Mouse (Mus musculus): ENCODE measurements around the gene Dnm3. TPM values are rescaled to one million over a fixed set of nuclear protein-coding genes. Genes with fewer than 3 reads are reported as not detected.

Gene Dnm3
- polyA plus RNA-seq, 1 experiment from 2014 or later: 35.6 TPM

GRCm38 (mm10) chr1:162001328-162001727 is 476.5 kb downstream of the Dnm3 start:
- in situ Hi-C loops (cut with MboI; ENCODE audit: low pct_unique_long_range_greater_than_20kb): loop anchor here (5.0 kb wide), 2 partner anchors 96 to 311 kb away; no protein-coding TSS in a partner anchor
- H3K27me3 ChIP-seq: no peaks in the 10 kb centered on the region
- ATAC-seq: no peak
- CTCF ChIA-PET: interaction anchor here (0.9 to 3.0 kb wide), 2 partner anchors 10 to 93 kb away, joined by 3 to 13 read pairs; no protein-coding TSS in a partner anchor
- POLR2A ChIA-PET: no interaction called here
- DNase-seq (ENCODE audit: low read depth, low spot score): no peak
- no peak for TF ChIP-seq CTCF (IDR thresholded peaks at IDR 0.05)

GRCm38 (mm10) chr1:161999882-162000371 is 477.9 kb downstream of the Dnm3 start:
- CTCF ChIA-PET: interaction anchor here (0.8 to 5.0 kb wide), 19 partner anchors 9 to 334 kb away, joined by 3 to 24 read pairs (median 4); no protein-coding TSS in a partner anchor
- no peak for DNase-seq (ENCODE audit: low read depth, low spot score)
- ATAC-seq: peak; percentile 26
- TF ChIP-seq CTCF (IDR thresholded peaks at IDR 0.05): peak; percentile 74
- POLR2A ChIA-PET: no interaction called here
- in situ Hi-C loops (cut with MboI; ENCODE audit: low pct_unique_long_range_greater_than_20kb): loop anchor here (5.0 to 25.0 kb wide), 3 partner anchors 97 to 537 kb away; partner anchors contain the start of gene Mettl13
- H3K27me3 ChIP-seq: no peaks in the 10 kb centered on the region

GRCm38 (mm10) chr1:161999338-161999737 is 478.5 kb downstream of the Dnm3 start:
- CTCF ChIA-PET: interaction anchor here (1.0 to 5.0 kb wide), 13 partner anchors 8 to 335 kb away, joined by 3 to 24 read pairs (median 5); no protein-coding TSS in a partner anchor
- in situ Hi-C loops (cut with MboI; ENCODE audit: low pct_unique_long_range_greater_than_20kb): loop anchor here (25.0 kb wide), 1 partner anchor 538 kb away; the partner anchor contains the start of gene Mettl13
- ATAC-seq: no peak
- POLR2A ChIA-PET: no interaction called here
- no peak for DNase-seq (ENCODE audit: low read depth, low spot score)
- TF ChIP-seq CTCF (IDR thresholded peaks at IDR 0.05): no peak
- H3K27me3 ChIP-seq: no peaks in the 10 kb centered on the region

- TF ChIP-seq CTCF (IDR thresholded peaks at IDR 0.05): no peak
- no peak for ATAC-seq
- H3K27me3 ChIP-seq: no peaks in the 10 kb centered on the region
- POLR2A ChIA-PET: no interaction called here
- no peak for DNase-seq (ENCODE audit: low read depth, low spot score)
- in situ Hi-C loops (cut with MboI; ENCODE audit: low pct_unique_long_range_greater_than_20kb): loop anchor here (25.0 kb wide), 1 partner anchor 539 kb away; the partner anchor contains the start of gene Mettl13
- CTCF ChIA-PET: interaction anchor here (1.1 to 5.0 kb wide), 5 partner anchors 8 to 335 kb away, joined by 3 to 24 read pairs (median 7); no protein-coding TSS in a partner anchor
Measured at GRCm38 (mm10) chr1:161998781-161999180, 479.1 kb downstream of the Dnm3 start.

- ATAC-seq (no peak), DNase-seq (ENCODE audit: low read depth, low spot score) (no peak)
- TF ChIP-seq CTCF (IDR thresholded peaks at IDR 0.05): no peak
- in situ Hi-C loops (cut with MboI; ENCODE audit: low pct_unique_long_range_greater_than_20kb): loop anchor here (25.0 kb wide), 1 partner anchor 545 kb away; the partner anchor contains the start of gene Mettl13
- POLR2A ChIA-PET: no interaction called here
- CTCF ChIA-PET: interaction anchor here (3.5 kb wide), 1 partner anchor 8 kb away, joined by 13 read pairs; no protein-coding TSS in a partner anchor
- H3K27me3 ChIP-seq: no peaks in the 10 kb centered on the region
Measured at GRCm38 (mm10) chr1:161992389-161992788, 485.4 kb downstream of the Dnm3 start.

GRCm38 (mm10) chr1:161991846-161992245 is 486.0 kb downstream of the Dnm3 start:
- POLR2A ChIA-PET: no interaction called here
- H3K27me3 ChIP-seq: no peaks in the 10 kb centered on the region
- ATAC-seq (no peak), DNase-seq (ENCODE audit: low read depth, low spot score) (no peak)
- no peak for TF ChIP-seq CTCF (IDR thresholded peaks at IDR 0.05)
- in situ Hi-C loops (cut with MboI; ENCODE audit: low pct_unique_long_range_greater_than_20kb): loop anchor here (25.0 kb wide), 1 partner anchor 545 kb away; the partner anchor contains the start of gene Mettl13
- CTCF ChIA-PET: interaction anchor here (3.5 kb wide), 1 partner anchor 8 kb away, joined by 13 read pairs; no protein-coding TSS in a partner anchor

- DNase-seq (ENCODE audit: low read depth, low spot score): no peak
- no peaks in the 10 kb centered on the region for H3K27me3 ChIP-seq
- ChIA-PET POLR2A (interaction anchor here (0.7 kb wide), 1 partner anchor 272 kb away, joined by 3 read pairs; no protein-coding TSS in a partner anchor), CTCF (interaction anchor here (3.5 kb wide), 1 partner anchor 9 kb away, joined by 13 read pairs; no protein-coding TSS in a partner anchor)
- TF ChIP-seq CTCF (IDR thresholded peaks at IDR 0.05): no peak
- in situ Hi-C loops (cut with MboI; ENCODE audit: low pct_unique_long_range_greater_than_20kb): loop anchor here (25.0 kb wide), 1 partner anchor 546 kb away; the partner anchor contains the start of gene Mettl13
- no peak for ATAC-seq
Measured at GRCm38 (mm10) chr1:161990684-161991578, 486.9 kb downstream of the Dnm3 start.

- DNase-seq (ENCODE audit: low read depth, low spot score) (no peak), ATAC-seq (no peak)
- CTCF ChIA-PET: interaction anchor here (1.2 to 1.6 kb wide), 2 partner anchors 8 to 16 kb away, joined by 3 to 10 read pairs; no protein-coding TSS in a partner anchor
- POLR2A ChIA-PET: no interaction called here
- no peaks in the 10 kb centered on the region for H3K27me3 ChIP-seq
- TF ChIP-seq CTCF (IDR thresholded peaks at IDR 0.05): no peak
- in situ Hi-C loops (cut with MboI; ENCODE audit: low pct_unique_long_range_greater_than_20kb): loop anchor here (25.0 kb wide), 1 partner anchor 553 kb away; the partner anchor contains the start of gene Mettl13
Measured at GRCm38 (mm10) chr1:161983979-161984566, 493.8 kb downstream of the Dnm3 start.

GRCm38 (mm10) chr1:161983451-161983850 is 494.4 kb downstream of the Dnm3 start:
- no peak for TF ChIP-seq CTCF (IDR thresholded peaks at IDR 0.05)
- ATAC-seq: no peak
- no peak for DNase-seq (ENCODE audit: low read depth, low spot score)
- in situ Hi-C loops (cut with MboI; ENCODE audit: low pct_unique_long_range_greater_than_20kb): loop anchor here (25.0 kb wide), 1 partner anchor 554 kb away; the partner anchor contains the start of gene Mettl13
- ChIA-PET POLR2A (no interaction called here), CTCF (no interaction called here)
- H3K27me3 ChIP-seq: no peaks in the 10 kb centered on the region
